Mouse (Mus musculus): ENCODE measurements around the gene Csf1. TPM values are rescaled to one million over a fixed set of nuclear protein-coding genes. Genes with fewer than 3 reads are reported as not detected.

The Csf1 gene
- polyA plus RNA-seq, 1 experiment, result 14.5 TPM

DNA sequence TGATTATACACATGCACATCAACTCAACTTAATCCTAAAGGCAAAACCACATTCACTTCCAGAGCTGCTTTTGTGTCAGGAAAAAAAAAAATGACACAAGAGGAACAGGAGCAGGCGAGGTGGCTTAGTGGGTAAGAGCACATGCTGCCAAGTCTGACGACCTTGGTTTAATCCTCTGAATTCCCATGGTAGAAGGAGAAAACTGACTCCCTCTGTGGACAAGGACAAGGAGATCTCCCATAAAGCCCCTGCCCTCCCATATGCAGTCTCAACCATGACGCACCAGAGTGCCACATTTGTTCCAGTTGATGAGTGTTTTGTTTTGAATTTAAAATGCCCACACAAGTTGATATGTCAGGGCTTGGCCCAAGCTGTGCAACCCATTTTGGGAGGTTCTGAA lies 51.1 kb downstream of the Csf1 start:
- DNase-seq (ENCODE audit: extremely low spot score in 1 of 2, low spot score in 1 of 2), result no peak

GRCm38 (mm10) chr3:107707239-107707638 lies 53.0 kb downstream of the Csf1 start:
- no peak for DNase-seq (ENCODE audit: extremely low spot score in 1 of 2, low spot score in 1 of 2)

- no peak for DNase-seq (ENCODE audit: extremely low spot score in 1 of 2, low spot score in 1 of 2)
Observed at GRCm38 (mm10) chr3:107706164-107706563, 54.1 kb downstream of the Csf1 start.

- no peak for DNase-seq (ENCODE audit: extremely low spot score in 1 of 2, low spot score in 1 of 2)
Observed at GRCm38 (mm10) chr3:107704371-107704705, 55.9 kb downstream of the Csf1 start.

DNA sequence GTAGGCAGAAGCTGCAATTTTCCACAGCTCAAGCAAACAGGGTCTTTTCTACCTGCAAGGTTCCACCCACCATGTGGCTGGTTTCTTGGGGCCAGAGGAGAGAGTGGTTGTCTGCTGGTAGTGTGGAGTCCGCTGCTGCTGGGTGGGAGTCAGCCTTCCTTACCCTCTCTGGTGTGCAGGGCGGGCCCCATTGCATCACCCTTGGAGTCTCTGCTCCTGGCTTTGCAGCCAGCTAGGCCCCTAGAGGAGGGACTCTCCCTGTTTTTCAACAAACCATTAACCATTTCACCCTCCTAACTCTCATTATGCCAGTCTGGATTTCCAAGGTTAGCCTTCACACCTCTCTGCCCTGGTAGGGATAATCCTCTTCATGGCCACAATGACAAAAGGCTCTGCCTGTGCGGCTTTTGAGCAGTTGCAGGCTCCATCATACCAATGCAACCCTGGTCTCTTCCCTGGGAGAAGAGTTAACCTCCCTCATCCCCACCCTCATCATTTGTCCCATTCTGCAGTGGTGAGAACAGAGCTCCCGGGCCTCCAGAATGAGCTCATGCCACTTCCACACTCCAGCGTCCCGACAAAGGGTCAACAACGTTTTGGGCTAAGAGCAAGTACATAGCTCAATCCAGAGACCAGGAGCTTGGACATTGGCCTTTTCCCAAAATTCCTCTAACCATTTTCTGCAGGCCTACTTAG lies 56.4 kb downstream of the Csf1 start:
- DNase-seq (ENCODE audit: extremely low spot score in 1 of 2, low spot score in 1 of 2), result no peak

DNA sequence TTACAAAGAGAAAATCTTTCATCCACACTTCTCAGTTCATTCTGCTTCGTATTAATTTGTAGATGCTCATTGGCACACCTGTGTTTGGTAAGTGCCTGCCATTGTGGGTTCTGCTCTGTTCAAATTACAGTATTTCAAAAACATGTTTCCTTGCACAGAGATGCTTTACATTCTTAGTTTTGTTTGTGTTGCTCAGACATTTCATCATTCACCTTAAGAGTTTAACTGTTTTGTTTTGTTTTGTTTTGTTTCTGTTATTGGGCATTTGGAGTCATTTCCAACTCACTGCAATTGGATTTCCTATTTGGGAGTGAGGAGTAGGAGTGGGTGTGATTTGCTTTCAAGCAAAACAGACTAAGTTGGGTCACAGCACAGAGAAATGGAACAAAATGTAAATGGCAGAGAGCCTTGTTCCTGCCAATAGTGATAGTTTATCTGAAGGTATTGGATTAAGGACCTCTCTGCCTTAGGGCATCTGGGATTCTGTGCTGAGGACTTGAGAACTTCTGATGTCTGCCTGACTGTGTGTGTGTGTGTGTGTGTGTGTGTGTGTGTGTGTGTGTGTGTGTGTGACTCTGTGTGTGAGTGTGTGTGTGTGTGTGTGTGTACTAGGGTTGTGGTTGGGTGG lies 58.4 kb downstream of the Csf1 start:
- DNase-seq (ENCODE audit: extremely low spot score in 1 of 2, low spot score in 1 of 2), result no peak

DNA sequence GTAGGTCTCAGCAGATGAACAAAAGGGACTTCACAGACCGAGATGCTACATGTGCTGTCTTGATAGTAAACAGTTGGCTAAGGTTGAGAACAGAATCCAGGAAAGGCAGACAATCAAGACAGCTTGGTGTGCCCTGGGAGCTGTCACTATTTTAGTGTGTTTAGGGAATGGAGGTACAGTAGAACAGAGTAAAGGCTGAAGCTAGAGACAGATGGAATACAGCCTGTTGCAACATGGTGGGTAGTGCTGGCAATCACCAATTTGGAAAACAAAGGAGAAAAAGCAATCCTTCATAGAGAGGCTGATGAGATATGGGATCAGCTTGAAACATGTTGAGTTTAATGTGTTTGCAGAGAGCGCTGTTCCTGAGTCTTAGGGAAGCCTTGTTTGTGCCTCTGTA lies 59.6 kb downstream of the Csf1 start:
- DNase-seq (ENCODE audit: extremely low spot score in 1 of 2, low spot score in 1 of 2), result no peak

GRCm38 (mm10) chr3:107696910-107697309 lies 63.4 kb downstream of the Csf1 start:
- no peak for DNase-seq (ENCODE audit: extremely low spot score in 1 of 2, low spot score in 1 of 2)

GRCm38 (mm10) chr3:107695948-107696881 lies 64.1 kb downstream of the Csf1 start, which contains the start of gene Ahcyl1:
Ahcyl1 (minus strand) TSS chr3:107696560.
- DNase-seq (ENCODE audit: extremely low spot score in 1 of 2, low spot score in 1 of 2), result peak; percentile 99

- peak; percentile 20 to 37 for DNase-seq (ENCODE audit: extremely low spot score in 1 of 2, low spot score in 1 of 2)
Observed at GRCm38 (mm10) chr3:107695219-107695947, 64.9 kb downstream of the Csf1 start.

- DNase-seq (ENCODE audit: extremely low spot score in 1 of 2, low spot score in 1 of 2), result no peak
Observed at GRCm38 (mm10) chr3:107694256-107694900, 65.9 kb downstream of the Csf1 start.

Other genes starting within 250 kb of the Csf1 start
- 182 and 214 TPM in 2 replicates for gene Slc6a17, start 242.5 kb downstream of the Csf1 start, polyA plus RNA-seq (2012; rRNA removed)
- gene Ubl4b, start 205.4 kb downstream of the Csf1 start, polyA plus RNA-seq (2012; rRNA removed), result 0.13 and 0.26 TPM in 2 replicates
- gene Alx3, start 165.4 kb downstream of the Csf1 start, polyA plus RNA-seq (2012; rRNA removed), result 8.1 and 8.6 TPM in 2 replicates
- gene Gm10961, start 129.1 kb downstream of the Csf1 start, polyA plus RNA-seq (2012; rRNA removed), result not detected in 2 replicates
- 74.4 and 79.2 TPM in 2 replicates for gene Strip1, start 128.8 kb downstream of the Csf1 start, polyA plus RNA-seq (2012; rRNA removed)
- 321 TPM in 2 replicates for gene Ahcyl1, start 63.9 kb downstream of the Csf1 start, polyA plus RNA-seq (2012; rRNA removed)
- gene Eps8l3, start 116.8 kb upstream of the Csf1 start, polyA plus RNA-seq (2012; rRNA removed), result not detected in 2 replicates
- 366 and 387 TPM in 2 replicates for gene Gstm5, start 135.4 kb upstream of the Csf1 start, polyA plus RNA-seq (2012; rRNA removed)
- gene Gstm7, start 171.3 kb upstream of the Csf1 start, polyA plus RNA-seq (2012; rRNA removed), result 35.1 and 38.0 TPM in 2 replicates
- gene Gstm6, start 183.3 kb upstream of the Csf1 start, polyA plus RNA-seq (2012; rRNA removed), result 8.5 and 10.0 TPM in 2 replicates
- gene Gstm3, start 208.8 kb upstream of the Csf1 start, polyA plus RNA-seq (2012; rRNA removed), result not detected in 2 replicates
- 6.3 and 8.0 TPM in 2 replicates for gene Gstm2, start 226.0 kb upstream of the Csf1 start, polyA plus RNA-seq (2012; rRNA removed)